Mouse (Mus musculus) midbrain, embryonic 14.5 days (tissue): ENCODE data around the gene Tmem97. TPM values are rescaled to one million over a fixed set of nuclear protein-coding genes. Genes with fewer than 3 reads are reported as not detected.
"Not testable (repeated sequence)": the region's sequence is repeated elsewhere in the genome, so short reads cannot be mapped to it uniquely, and the experiment has no call there.

Experiments used
- ATAC-seq: fragments of 200-750 bp; cut with Nextera tagmentation; 2 replicates; pipeline ENCODE4 v1.8.0; 2017; ENCODE audit warnings: moderate number of reproducible peaks, moderate library complexity; ENCODE audit not compliant: low FRiP score, low TSS enrichment
- DNase-seq: peaks from one replicate; pipeline ENCODE4 v3.0.0-alpha.2; 2015
- H3K27ac ChIP-seq: fragments of 300-500 bp; sonication (generic); replicated peaks from 2 replicates; pipeline ENCODE4 v1.5.1; 2014; ENCODE audit warnings: mild to moderate bottlenecking, low read depth, low read length, moderate library complexity
- H3K27me3 ChIP-seq: fragments of 300-500 bp; sonication (generic); 2 replicates; pipeline ENCODE4 v1.6.1; 2014; ENCODE audit warnings: low read length, control low read depth, mixed read lengths; ENCODE audit not compliant: control insufficient read depth, insufficient read depth
- H3K36me3 ChIP-seq: fragments of 300-500 bp; sonication (generic); 2 replicates; pipeline ENCODE4 v1.6.1; 2014; ENCODE audit warnings: low read length, control low read depth; ENCODE audit not compliant: control insufficient read depth, insufficient read depth
- H3K4me1 ChIP-seq: fragments of 300-500 bp; sonication (generic); 2 replicates; pipeline ENCODE4 v1.6.1; 2014; ENCODE audit warnings: mild to moderate bottlenecking, antibody characterized with exemption, low read length, control low read depth; ENCODE audit not compliant: control insufficient read depth, insufficient read depth
- H3K4me2 ChIP-seq: fragments of 300-500 bp; sonication (generic); 2 replicates; pipeline ENCODE4 v1.6.1; 2014; ENCODE audit warnings: mild to moderate bottlenecking, low read length, moderate library complexity
- H3K4me3 ChIP-seq: fragments of 300-500 bp; sonication (generic); replicated peaks from 2 replicates; pipeline ENCODE4 v1.5.1; 2014; ENCODE audit warnings: low read depth, low read length
- H3K9ac ChIP-seq: fragments of 300-500 bp; sonication (generic); replicated peaks from 2 replicates; pipeline ENCODE4 v1.6.1; 2014; ENCODE audit warnings: mild to moderate bottlenecking, low read length, moderate library complexity
- H3K9me3 ChIP-seq: fragments of 300-500 bp; sonication (generic); 2 replicates; pipeline ENCODE4 v1.6.1; 2016; ENCODE audit warnings: low read length, control low read depth, mixed read lengths; ENCODE audit not compliant: control insufficient read depth
- WGBS: fragments of 180-500 bp; shearing (Covaris S2); extraction: QIAGEN DNeasy Blood & Tissue Kit; methylation state at CpG from one replicate; pipeline ENCODE4 v1.1.7; 2014; 5-methylcytosine and 5-hydroxymethylcytosine counted together
- polyA plus RNA-seq: library from polyadenylated mRNA; unstranded; fragments of >200 nt; fragmentation: Nextera tagmentation; extraction: Ambion mirVana; gene quantifications from 2 replicates; pipeline ENCODE4 v1.2.1, GENCODE M21; 2014

The Tmem97 gene
- 32.0 and 32.8 TPM in 2 replicates for polyA plus RNA-seq

DNA sequence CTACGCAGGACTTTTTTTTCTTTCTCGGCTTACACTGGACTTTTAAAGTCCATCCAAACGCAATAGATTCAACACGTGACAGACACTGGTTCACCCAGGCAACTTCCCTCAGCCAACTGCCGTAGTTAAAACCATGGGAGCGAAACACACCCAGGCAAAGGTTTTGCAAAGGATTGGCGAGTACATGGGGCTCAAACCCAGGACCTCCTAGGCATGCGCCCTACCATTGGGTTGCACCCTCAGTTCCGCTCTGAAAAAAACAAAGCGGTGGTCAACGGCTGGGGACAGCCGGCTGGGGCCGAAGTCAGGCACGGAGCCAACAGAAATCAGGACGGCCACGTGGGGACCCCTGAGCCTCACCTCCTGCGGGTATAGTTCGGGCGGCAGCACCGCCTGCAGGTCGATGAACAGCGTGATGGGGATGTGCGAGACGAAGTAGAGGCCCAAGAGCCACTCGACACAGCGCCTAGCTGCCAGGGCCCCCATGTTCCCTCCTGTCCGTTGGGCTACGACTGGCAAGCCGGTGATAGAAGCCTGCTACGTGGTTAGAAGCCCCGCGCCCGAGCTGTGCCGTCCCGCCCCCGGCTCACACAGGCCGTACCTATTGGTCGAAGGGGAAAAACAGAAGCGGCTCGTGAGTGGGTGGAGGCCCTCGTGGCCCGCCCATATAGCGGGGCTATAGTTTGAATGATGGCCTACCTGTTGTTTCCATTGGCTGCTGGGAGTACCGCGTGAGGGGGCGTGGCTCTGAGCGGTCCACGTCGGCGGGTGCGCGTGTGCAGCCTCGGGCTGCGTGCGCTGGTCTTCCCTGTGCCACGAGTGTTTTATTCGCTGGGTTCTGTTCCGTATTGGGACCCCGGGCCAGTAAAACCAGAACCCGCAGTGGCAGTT lies at the start of gene Tmem97:
Gene Tmem97 (minus strand): TSS at position 610 of the 891 bp plus-strand sequence.
- Histone ChIP-seq H3K36me3 (peaks cover 3% of the 10 kb centered on the region), H3K27ac (peak within 1 kb of the TSS; percentile 83), H3K4me2 (peak within 1 kb of the TSS; percentile 80), H3K9ac (peak within 1 kb of the TSS; percentile 60), H3K4me3 (peak within 1 kb of the TSS; percentile 60), H3K9me3 (no peaks in the 10 kb centered on the region), H3K4me1 (peaks cover 11% of the 10 kb centered on the region), H3K27me3 (no peaks in the 10 kb centered on the region)
- peak; percentile 97 for DNase-seq
- ATAC-seq = peak; percentile 100
- under 1% methylated on average over 60 of the region's 60 CpGs for whole genome bisulfite sequencing

DNA sequence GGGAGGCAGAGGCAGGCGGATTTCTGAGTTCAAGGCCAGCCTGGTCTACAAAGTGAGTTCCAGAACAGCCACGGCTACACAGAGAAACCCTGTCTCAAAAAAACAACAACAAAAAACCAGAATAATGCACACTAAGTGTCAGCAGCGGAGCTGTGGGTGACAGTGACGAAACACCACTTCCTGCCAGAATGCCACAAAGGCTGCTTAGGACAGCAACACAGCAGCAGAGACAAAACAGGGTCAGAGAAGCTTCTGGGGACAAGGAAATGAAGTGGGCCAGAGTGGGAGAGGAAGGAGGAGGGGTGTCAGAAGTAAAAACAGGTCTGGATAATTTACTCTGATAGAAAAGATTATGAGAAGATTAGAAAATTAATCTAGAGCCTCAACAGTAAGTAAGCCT lies 49.5 kb upstream of the Tmem97 start:
- Histone ChIP-seq H3K9ac (no peak overlapping the region), H3K27me3 (no peaks in the 10 kb centered on the region), H3K4me3 (no peak overlapping the region), H3K27ac (no peak overlapping the region), H3K36me3 (no peaks in the 10 kb centered on the region; the same call in 1 of the 2 replicates), H3K4me2 (no peak overlapping the region), H3K4me1 (no peaks in the 10 kb centered on the region), H3K9me3 (no peaks in the 10 kb centered on the region)
- 92% methylated on average over 4 of the region's 4 CpGs for WGBS
- DNase-seq = no peak
- no peak for ATAC-seq

DNA sequence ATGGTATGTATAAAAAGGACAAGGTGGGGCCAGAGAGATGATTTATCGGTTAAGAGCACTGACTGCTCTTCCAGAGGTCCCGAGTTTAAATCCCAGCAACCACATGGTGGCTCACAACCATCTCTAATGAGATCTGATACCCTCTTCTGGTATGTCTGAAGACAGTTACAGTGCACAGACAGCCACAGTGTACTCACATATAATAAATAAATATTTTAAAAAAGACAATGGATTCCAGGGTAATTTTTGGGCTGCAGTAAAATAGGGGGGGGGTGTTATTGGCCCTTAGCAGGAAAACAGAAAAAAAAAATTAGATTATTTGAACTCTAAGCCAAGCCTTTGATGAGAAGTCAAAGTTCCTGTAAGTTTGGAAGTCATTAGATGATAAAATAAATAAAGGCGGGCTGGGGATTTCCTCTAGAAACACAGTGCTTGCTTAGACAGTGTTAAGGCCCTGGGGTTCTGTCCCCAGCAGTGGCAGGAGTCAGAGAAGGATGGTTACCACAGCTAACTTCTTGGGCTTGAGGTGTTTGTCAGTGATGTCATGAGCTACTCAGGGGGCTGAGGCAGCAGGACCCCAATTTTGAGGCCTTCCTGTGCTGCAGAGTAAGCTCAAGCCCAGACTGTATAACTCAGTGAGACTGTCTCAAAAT lies 48.3 kb upstream of the Tmem97 start:
- Histone ChIP-seq H3K4me3 (no peak overlapping the region), H3K4me2 (no peak overlapping the region), H3K4me1 (no peaks in the 10 kb centered on the region), H3K36me3 (peaks cover 4% of the 10 kb centered on the region; the same call in 1 of the 2 replicates), H3K9me3 (no peaks in the 10 kb centered on the region), H3K27me3 (no peaks in the 10 kb centered on the region), H3K9ac (no peak overlapping the region), H3K27ac (no peak overlapping the region)
- WGBS = 86% methylated on average over 3 of the region's 3 CpGs
- ATAC-seq (no peak), DNase-seq (no peak)

DNA sequence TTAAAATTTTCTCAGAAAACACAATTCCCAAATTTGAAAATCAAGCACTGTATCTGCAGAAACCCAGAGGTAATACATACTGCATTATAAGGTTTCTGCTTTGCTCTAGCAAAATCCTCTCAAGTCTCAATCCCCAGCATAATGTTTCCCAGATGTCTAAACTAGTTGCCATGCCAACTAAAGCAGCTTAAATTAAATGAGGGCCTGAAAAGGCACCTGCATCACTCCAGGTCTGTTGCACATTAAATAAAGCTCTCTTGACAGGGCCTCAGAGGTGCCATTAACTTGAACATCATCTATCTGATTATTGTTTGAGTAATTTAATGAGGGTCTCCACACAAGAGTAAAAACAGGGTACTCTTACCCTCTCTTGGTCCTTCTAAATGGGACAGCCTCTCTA lies 46.2 kb upstream of the Tmem97 start:
- no peak overlapping the region for H3K9ac ChIP-seq
- no peaks in the 10 kb centered on the region for H3K9me3 ChIP-seq
- DNase-seq (peak; percentile 56), ATAC-seq (no peak)
- no peak overlapping the region for H3K4me3 ChIP-seq
- peaks cover 4% of the 10 kb centered on the region; the same call in 1 of the 2 replicates for H3K36me3 ChIP-seq
- H3K4me2 ChIP-seq = no peak overlapping the region
- H3K27me3 ChIP-seq = no peaks in the 10 kb centered on the region
- H3K27ac ChIP-seq = no peak overlapping the region
- no peaks in the 10 kb centered on the region for H3K4me1 ChIP-seq

DNA sequence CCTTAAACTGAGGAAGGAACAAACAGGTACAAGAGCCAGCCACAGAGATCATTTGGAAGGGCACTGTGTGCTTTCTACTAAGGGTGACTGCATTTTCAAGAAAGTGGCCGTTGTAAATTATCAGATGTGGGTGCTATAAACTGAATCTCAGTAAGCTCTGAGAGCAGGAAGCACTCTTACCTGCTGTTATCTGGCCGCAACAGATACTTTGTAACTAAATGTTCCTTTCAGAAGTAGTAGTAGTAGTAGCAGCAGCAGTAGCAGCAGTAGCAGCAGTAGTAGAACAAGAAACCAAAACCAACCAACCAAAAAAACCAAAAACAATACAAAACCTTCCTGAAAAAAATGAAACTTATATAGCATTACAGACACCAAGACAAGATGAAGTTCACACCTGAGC lies 45.2 kb upstream of the Tmem97 start:
- no peak overlapping the region for H3K4me2 ChIP-seq
- peaks cover 4% of the 10 kb centered on the region; the same call in 1 of the 2 replicates for H3K36me3 ChIP-seq
- 96% methylated on average over 2 of the region's 2 CpGs for WGBS
- H3K4me1 ChIP-seq = no peaks in the 10 kb centered on the region
- no peaks in the 10 kb centered on the region for H3K27me3 ChIP-seq
- no peak for ATAC-seq
- H3K9ac ChIP-seq = no peak overlapping the region
- DNase-seq = no peak
- H3K4me3 ChIP-seq = no peak overlapping the region
- H3K27ac ChIP-seq = no peak overlapping the region
- no peaks in the 10 kb centered on the region for H3K9me3 ChIP-seq

DNA sequence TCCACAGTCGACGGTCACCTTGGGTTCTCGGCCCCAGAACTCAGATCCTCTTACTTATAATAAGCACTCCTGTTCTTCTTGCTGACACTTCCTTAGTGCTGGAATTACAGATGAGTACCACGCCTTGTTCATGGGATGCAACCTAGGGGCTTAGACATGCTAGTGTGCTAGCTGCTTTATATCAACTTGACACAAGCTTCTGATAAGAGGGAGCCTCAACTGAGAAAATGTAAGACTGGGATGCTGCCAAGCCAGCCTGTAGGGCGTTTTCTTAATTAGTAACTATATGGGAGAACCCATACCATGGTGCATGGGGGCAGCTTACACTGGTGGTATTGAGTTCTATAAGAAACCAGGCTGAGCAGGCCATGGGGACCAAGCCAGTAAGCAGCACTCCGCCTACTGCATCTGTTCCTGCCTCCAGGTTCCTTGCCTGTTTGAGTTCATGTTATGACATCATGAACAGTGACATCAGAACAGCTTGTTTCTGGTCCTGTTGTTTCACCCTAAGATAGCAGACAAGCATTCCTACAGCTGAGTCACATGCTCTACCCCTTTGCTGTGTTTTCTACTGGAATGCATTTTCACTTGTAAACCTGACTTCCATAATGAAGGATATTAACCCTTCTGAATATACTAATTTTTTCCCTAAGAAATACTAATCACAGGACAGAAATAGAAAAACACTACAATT lies 43.8 kb upstream of the Tmem97 start:
- 94% methylated on average over 6 of the region's 6 CpGs for WGBS
- no peak for DNase-seq

DNA sequence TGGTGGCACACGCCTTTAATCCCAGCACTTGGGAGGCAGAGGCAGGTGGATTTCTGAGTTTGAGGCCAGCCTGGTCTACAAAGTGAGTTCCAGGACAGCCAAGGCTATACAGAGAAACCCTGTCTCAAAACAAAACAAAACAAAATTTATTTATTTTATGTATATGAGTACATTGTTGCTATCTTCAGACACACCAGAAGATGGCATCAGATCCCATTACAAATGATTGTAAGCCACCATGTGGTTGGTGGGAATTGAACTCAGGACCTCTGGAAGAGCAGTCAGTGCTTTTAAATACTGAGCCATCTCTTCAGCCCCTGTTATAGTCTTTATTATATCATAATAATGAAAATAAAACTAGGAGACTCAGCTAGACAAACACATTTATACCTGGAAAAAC lies 37.1 kb upstream of the Tmem97 start:
- not testable (repeated sequence) for H3K4me2 ChIP-seq, H3K27me3 ChIP-seq, ATAC-seq, H3K9ac ChIP-seq, H3K4me3 ChIP-seq, H3K27ac ChIP-seq, H3K9me3 ChIP-seq, DNase-seq, H3K4me1 ChIP-seq
- H3K36me3 ChIP-seq = peaks cover 32% of the 10 kb centered on the region
- WGBS = 100% methylated on average over 1 of the region's 1 CpGs

More for the DNA sequence above, 43.8 kb upstream of the Tmem97 start:
- Histone ChIP-seq H3K4me1 (no peaks in the 10 kb centered on the region), H3K4me3 (no peak overlapping the region), H3K27ac (no peak overlapping the region), H3K36me3 (peaks cover 4% of the 10 kb centered on the region; the same call in 1 of the 2 replicates), H3K27me3 (no peaks in the 10 kb centered on the region), H3K4me2 (no peak overlapping the region), H3K9me3 (no peaks in the 10 kb centered on the region), H3K9ac (no peak overlapping the region)
- no peak for ATAC-seq

DNA sequence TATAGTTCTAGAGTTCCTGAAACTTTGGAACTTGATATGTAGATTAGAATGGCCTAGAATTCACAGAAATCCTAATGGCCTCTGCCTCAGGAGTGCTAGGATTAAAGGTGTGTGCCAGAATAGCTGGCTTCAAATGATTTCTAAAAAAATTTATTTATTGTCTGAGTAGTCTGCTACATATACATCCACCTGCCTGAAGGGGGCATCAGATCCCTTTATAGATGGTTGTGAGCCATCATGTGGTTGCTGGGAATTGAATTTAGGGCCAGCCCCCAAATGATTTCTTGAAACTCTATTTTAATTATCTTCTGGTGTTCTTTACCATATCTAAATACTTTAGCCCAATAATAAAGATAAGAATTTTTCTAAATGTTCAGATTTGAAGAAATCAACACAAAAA lies 35.5 kb upstream of the Tmem97 start:
- no peak overlapping the region for H3K4me3 ChIP-seq
- ATAC-seq = no peak

More for the DNA sequence above, 35.5 kb upstream of the Tmem97 start:
- Histone ChIP-seq H3K36me3 (peaks cover 40% of the 10 kb centered on the region), H3K27ac (no peak overlapping the region), H3K4me1 (no peaks in the 10 kb centered on the region), H3K4me2 (no peak overlapping the region), H3K27me3 (no peaks in the 10 kb centered on the region), H3K9ac (no peak overlapping the region), H3K9me3 (no peaks in the 10 kb centered on the region)
- no peak for DNase-seq
